Mouse (Mus musculus): ENCODE results near the gene Plac1. TPM values are rescaled to one million over a fixed set of nuclear protein-coding genes. Genes with fewer than 3 reads are reported as not detected.

Plac1 gene
- polyA plus RNA-seq, 1 experiment from 2014 or later: 0.26 TPM

DNA sequence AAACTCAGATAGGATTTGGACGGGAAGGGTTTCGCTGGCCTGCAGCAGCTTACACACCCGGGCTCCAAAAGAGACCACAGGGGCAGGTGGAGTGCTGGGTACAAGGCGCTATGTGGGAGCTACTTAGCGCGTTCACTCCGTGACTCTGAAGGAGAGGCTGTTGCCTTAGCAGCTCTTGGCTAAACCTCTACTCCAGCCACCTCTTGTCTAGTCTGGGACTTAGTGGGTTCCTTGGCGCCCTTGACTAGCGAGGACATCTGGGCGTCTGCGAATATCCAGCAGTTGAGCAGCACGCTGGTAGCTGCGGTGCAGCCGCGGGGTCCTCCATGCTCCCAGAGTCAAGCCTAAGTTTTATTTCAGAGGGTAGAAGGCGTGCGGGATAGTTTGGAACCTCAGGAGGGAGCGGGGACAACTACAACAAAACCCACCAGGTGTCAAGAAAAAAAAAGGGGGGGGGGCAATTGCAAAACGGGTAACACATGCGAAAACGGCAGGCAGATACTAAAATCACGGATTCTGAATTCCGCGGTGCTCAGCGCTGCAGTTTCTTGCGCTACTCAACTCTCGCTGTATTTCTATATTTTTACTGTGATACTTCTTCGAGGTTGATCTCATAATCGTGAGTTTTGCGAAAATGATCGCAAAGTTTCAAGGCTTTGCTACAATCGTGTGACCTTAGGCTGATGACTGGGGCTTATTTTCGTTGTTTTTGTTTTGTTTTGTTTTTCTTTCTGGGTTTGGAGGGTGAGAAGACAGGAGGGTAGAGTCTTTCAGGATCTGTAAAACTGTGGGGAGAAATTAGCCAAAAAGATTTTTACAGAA is 181.2 kb downstream of the Plac1 start:
- H3K27me3 ChIP-seq (ENCODE audit: insufficient read depth, low read length): peaks cover 19% of the 10 kb centered on the region
- no peak overlapping the region; the same call in 1 of the 2 replicates for H3K9ac ChIP-seq (replicated peaks)
- peaks cover 3% of the 10 kb centered on the region; the same call in 1 of the 2 replicates for H3K4me1 ChIP-seq (ENCODE audit: insufficient read depth)
- no peak overlapping the region for H3K27ac ChIP-seq (ENCODE audit: low read depth)
- no peak for TF ChIP-seq EP300 (IDR thresholded peaks at IDR 0.05; ENCODE audit: low read depth)
- TF ChIP-seq CTCF (IDR thresholded peaks at IDR 0.05; ENCODE audit: low read depth): no peak
- peak; percentile 15 for DNase-seq
- ATAC-seq: no peak
- H3K4me2 ChIP-seq (ENCODE audit: low read depth, low read length): peak overlapping the region; percentile 78
- H3K36me3 ChIP-seq (replicated peaks; ENCODE audit: insufficient read depth, low read length): no peaks in the 10 kb centered on the region
- no peaks in the 10 kb centered on the region for H3K9me3 ChIP-seq (ENCODE audit: low read length)
- 10% methylated on average over 33 of the region's 33 CpGs for WGBS (ENCODE audit: insufficient replicate concordance)
- H3K4me3 ChIP-seq (ENCODE audit: low read depth, low read length): peak overlapping the region; percentile 68

GRCm38 (mm10) chrX:53057760-53058090 is 182.2 kb downstream of the Plac1 start:
- no peaks in the 10 kb centered on the region for H3K36me3 ChIP-seq (replicated peaks; ENCODE audit: insufficient read depth, low read length)
- H3K4me3 ChIP-seq (ENCODE audit: low read depth, low read length): peak overlapping the region; percentile 68; the same call in 1 of the 2 replicates
- H3K4me2 ChIP-seq (ENCODE audit: low read depth, low read length): peak overlapping the region; percentile 78
- no peaks in the 10 kb centered on the region for H3K9me3 ChIP-seq (ENCODE audit: low read length)
- H3K27ac ChIP-seq (ENCODE audit: low read depth): peak overlapping the region; percentile 81; the same call in 1 of the 2 replicates
- WGBS (ENCODE audit: insufficient replicate concordance): 32% methylated on average over 6 of the region's 6 CpGs
- peaks cover 3% of the 10 kb centered on the region; the same call in 1 of the 2 replicates for H3K4me1 ChIP-seq (ENCODE audit: insufficient read depth)
- peaks cover 19% of the 10 kb centered on the region for H3K27me3 ChIP-seq (ENCODE audit: insufficient read depth, low read length)
- DNase-seq (no peak), ATAC-seq (no peak)
- TF ChIP-seq CTCF (IDR thresholded peaks at IDR 0.05; ENCODE audit: low read depth): no peak
- no peak for TF ChIP-seq EP300 (IDR thresholded peaks at IDR 0.05; ENCODE audit: low read depth)
- H3K9ac ChIP-seq (replicated peaks): no peak overlapping the region

GRCm38 (mm10) chrX:53057054-53057759 is 182.7 kb downstream of the Plac1 start:
- H3K27me3 ChIP-seq (ENCODE audit: insufficient read depth, low read length): peaks cover 19% of the 10 kb centered on the region
- H3K36me3 ChIP-seq (replicated peaks; ENCODE audit: insufficient read depth, low read length): no peaks in the 10 kb centered on the region
- H3K9ac ChIP-seq (replicated peaks): peak overlapping the region; percentile 74
- ATAC-seq (peak; percentile 92), DNase-seq (peak; percentile 88)
- TF ChIP-seq CTCF (IDR thresholded peaks at IDR 0.05; ENCODE audit: low read depth) (no peak), EP300 (IDR thresholded peaks at IDR 0.05; ENCODE audit: low read depth) (no peak)
- peak overlapping the region; percentile 78 for H3K4me2 ChIP-seq (ENCODE audit: low read depth, low read length)
- 14% methylated on average over 25 of the region's 42 CpGs for WGBS (ENCODE audit: insufficient replicate concordance)
- H3K4me3 ChIP-seq (ENCODE audit: low read depth, low read length): peak overlapping the region; percentile 68
- peaks cover 7% of the 10 kb centered on the region for H3K4me1 ChIP-seq (ENCODE audit: insufficient read depth)
- H3K9me3 ChIP-seq (ENCODE audit: low read length): no peaks in the 10 kb centered on the region
- H3K27ac ChIP-seq (ENCODE audit: low read depth): peak overlapping the region; percentile 81

DNA sequence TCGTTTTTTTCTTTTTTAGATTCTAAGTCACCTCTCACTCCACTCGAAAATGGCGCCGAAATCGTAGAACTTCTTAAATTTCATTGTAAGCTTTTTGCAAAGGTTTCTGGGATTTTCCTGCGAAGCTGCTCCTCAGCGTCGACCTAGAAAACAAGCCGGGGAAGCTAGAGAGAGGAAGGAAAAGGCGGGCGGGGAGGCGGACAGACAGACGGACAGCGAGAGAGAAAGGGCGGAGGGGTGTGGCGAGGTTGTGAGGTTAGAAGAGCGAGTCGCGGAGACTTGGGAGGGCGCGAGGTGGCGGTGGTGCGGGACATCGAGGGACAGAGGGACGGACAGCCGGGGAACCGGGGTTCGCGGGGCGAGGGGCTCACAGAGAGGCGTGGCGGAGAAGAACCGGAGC is 183.3 kb downstream of the Plac1 start:
- no peak for TF ChIP-seq EP300 (IDR thresholded peaks at IDR 0.05; ENCODE audit: low read depth)
- TF ChIP-seq CTCF (IDR thresholded peaks at IDR 0.05; ENCODE audit: low read depth): no peak
- H3K9ac ChIP-seq (replicated peaks): peak overlapping the region; percentile 74
- 20% methylated on average over 25 of the region's 33 CpGs for WGBS (ENCODE audit: insufficient replicate concordance)
- ATAC-seq: peak; percentile 57
- DNase-seq: peak; percentile 51
- peaks cover 7% of the 10 kb centered on the region for H3K4me1 ChIP-seq (ENCODE audit: insufficient read depth)
- H3K27ac ChIP-seq (ENCODE audit: low read depth): peak overlapping the region; percentile 81
- peak overlapping the region; percentile 78 for H3K4me2 ChIP-seq (ENCODE audit: low read depth, low read length)
- peaks cover 19% of the 10 kb centered on the region for H3K27me3 ChIP-seq (ENCODE audit: insufficient read depth, low read length)
- no peaks in the 10 kb centered on the region for H3K9me3 ChIP-seq (ENCODE audit: low read length)
- H3K36me3 ChIP-seq (replicated peaks; ENCODE audit: insufficient read depth, low read length): no peaks in the 10 kb centered on the region
- H3K4me3 ChIP-seq (ENCODE audit: low read depth, low read length): peak overlapping the region; percentile 68

- Histone ChIP-seq H3K27ac (ENCODE audit: low read depth) (no peak overlapping the region), H3K4me3 (ENCODE audit: low read depth, low read length) (peak overlapping the region; percentile 68), H3K9ac (replicated peaks) (no peak overlapping the region; the same call in 1 of the 2 replicates), H3K27me3 (ENCODE audit: insufficient read depth, low read length) (peaks cover 19% of the 10 kb centered on the region), H3K36me3 (replicated peaks; ENCODE audit: insufficient read depth, low read length) (no peaks in the 10 kb centered on the region), H3K4me2 (ENCODE audit: low read depth, low read length) (peak overlapping the region; percentile 78), H3K4me1 (ENCODE audit: insufficient read depth) (peaks cover 7% of the 10 kb centered on the region), H3K9me3 (ENCODE audit: low read length) (no peaks in the 10 kb centered on the region)
- 13% methylated on average over 9 of the region's 9 CpGs for WGBS (ENCODE audit: insufficient replicate concordance)
- TF ChIP-seq EP300 (IDR thresholded peaks at IDR 0.05; ENCODE audit: low read depth): no peak
- no peak for ATAC-seq
- DNase-seq: no peak
Measured at GRCm38 (mm10) chrX:53055771-53056170, 184.1 kb downstream of the Plac1 start.

- DNase-seq: no peak
- Histone ChIP-seq H3K27ac (ENCODE audit: low read depth) (no peak overlapping the region), H3K4me1 (ENCODE audit: insufficient read depth) (peaks cover 7% of the 10 kb centered on the region), H3K9me3 (ENCODE audit: low read length) (no peaks in the 10 kb centered on the region), H3K4me3 (ENCODE audit: low read depth, low read length) (no peak overlapping the region), H3K27me3 (ENCODE audit: insufficient read depth, low read length) (peaks cover 11% of the 10 kb centered on the region; the same call in 1 of the 2 replicates), H3K4me2 (ENCODE audit: low read depth, low read length) (no peak overlapping the region), H3K36me3 (replicated peaks; ENCODE audit: insufficient read depth, low read length) (no peaks in the 10 kb centered on the region), H3K9ac (replicated peaks) (no peak overlapping the region)
- 70% methylated on average over 5 of the region's 5 CpGs for WGBS (ENCODE audit: insufficient replicate concordance)
- TF ChIP-seq CTCF (IDR thresholded peaks at IDR 0.05; ENCODE audit: low read depth) (no peak), EP300 (IDR thresholded peaks at IDR 0.05; ENCODE audit: low read depth) (no peak)
- no peak for ATAC-seq
Measured at GRCm38 (mm10) chrX:53053885-53054284, 186.0 kb downstream of the Plac1 start.
